Mouse (Mus musculus): Measurements from ENCODE around the gene Gm13272. TPM values are rescaled to one million over a fixed set of nuclear protein-coding genes. Genes with fewer than 3 reads are reported as not detected.
"Not testable (repeated sequence)": the region's sequence is repeated elsewhere in the genome, so short reads cannot be mapped to it uniquely, and the experiment has no call there.

Gm13272 gene
- polyA plus RNA-seq, 1 experiment = not detected

DNA sequence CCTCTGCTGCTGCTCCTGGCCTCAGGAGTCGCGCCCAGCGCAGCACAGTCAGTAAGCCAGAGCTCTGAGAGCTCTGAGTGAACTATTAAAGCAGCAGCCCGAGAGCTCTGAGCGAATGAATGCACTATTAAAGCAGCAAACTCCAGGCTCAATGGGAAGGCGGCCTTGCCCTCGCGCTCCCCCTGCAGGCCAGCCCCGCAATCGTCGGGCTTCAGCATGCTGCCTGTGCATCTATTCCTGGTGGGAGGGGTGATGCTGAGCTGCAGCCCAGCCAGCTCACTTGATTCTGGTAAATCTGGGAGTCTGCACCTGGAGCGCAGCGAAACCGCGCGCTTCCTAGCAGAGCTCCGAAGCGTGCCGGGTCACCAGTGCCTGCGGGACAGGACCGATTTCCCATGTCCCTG is 22.0 kb upstream of the Gm13272 start:
- peak; percentile 93 for DNase-seq
- WGBS = under 1% methylated on average over 21 of the region's 21 CpGs
- H3K36me3 ChIP-seq (ENCODE audit: control insufficient read depth, insufficient read depth, low read length); H3K27me3 ChIP-seq (replicated peaks; ENCODE audit: control insufficient read depth, insufficient read depth, low read length); H3K4me1 ChIP-seq (ENCODE audit: control insufficient read depth, insufficient read depth, low read length): not testable (repeated sequence)
- Histone ChIP-seq H3K4me3 (ENCODE audit: insufficient read depth, low read depth, low read length) (peak overlapping the region; percentile 97), H3K27ac (ENCODE audit: insufficient read depth, low read depth, low read length) (peak overlapping the region; percentile 96)
- peak; percentile 59 for TF ChIP-seq CTCF (conservative IDR thresholded peaks at IDR 0.05; ENCODE audit: insufficient read depth, insufficient read length, low read depth, low read length)

DNA sequence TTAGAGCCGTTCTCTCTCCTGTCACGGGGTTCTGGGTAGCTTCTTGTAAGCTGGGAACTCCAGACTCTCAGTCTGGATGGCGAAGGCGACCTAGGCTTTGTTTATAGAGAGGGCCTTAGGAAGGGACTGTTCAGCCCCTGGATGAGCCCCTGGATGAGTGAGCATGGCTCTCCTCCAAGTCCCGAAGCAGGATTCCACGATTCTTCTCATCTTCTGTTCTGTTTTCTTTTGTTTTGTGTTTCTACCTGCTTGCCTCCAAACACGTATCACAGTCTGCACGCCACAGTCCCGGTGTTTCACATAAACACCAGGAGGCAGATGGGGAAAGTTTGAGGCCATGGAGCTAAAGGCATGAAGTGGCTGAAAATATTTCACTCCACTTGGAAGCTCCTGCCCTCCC is 20.9 kb upstream of the Gm13272 start:
- not testable (repeated sequence) for H3K27ac ChIP-seq (ENCODE audit: insufficient read depth, low read depth, low read length); H3K4me1 ChIP-seq (ENCODE audit: control insufficient read depth, insufficient read depth, low read length); H3K27me3 ChIP-seq (replicated peaks; ENCODE audit: control insufficient read depth, insufficient read depth, low read length); H3K36me3 ChIP-seq (ENCODE audit: control insufficient read depth, insufficient read depth, low read length); DNase-seq; H3K4me3 ChIP-seq (ENCODE audit: insufficient read depth, low read depth, low read length)
- 92% methylated on average over 9 of the region's 9 CpGs for WGBS

DNA sequence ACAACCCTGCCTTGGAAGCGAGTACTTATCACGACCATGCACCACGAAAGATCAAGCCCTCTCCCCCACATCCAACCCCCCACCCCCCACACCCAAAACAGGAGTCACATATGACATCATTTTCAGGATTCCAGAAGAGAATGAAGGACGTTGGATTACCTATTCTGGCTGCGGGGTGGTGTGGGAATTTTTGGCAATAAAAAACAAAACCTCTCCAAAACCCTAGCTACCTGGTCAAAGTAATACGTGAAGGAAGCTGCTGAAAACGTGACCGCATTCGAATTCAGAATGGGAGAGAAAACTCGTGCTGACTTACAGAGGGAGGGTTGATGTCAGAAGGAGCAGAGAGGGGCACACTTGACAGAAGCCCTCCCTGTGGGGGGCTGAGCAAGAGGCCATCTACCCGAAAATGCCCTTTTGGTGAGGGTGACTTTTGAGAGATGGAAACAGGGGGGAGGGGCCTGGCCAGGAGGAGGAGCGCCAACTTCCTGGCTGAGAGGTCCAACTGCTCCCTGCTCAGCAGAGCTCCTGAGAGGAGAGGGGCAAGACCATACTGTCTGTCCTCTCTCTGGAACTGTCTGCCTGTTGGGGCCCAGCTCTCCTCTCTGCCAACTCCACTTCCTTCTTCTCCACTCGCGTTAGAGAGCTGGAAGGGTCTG is 19.9 kb upstream of the Gm13272 start, which contains the start of gene Gm13283:
TSS of gene Gm13283 (plus strand) at position 510 of the 659 bp plus-strand sequence.
- WGBS = 15% methylated on average over 10 of the region's 14 CpGs
- not testable (repeated sequence) for H3K36me3 ChIP-seq (ENCODE audit: control insufficient read depth, insufficient read depth, low read length); H3K4me1 ChIP-seq (ENCODE audit: control insufficient read depth, insufficient read depth, low read length); H3K27me3 ChIP-seq (replicated peaks; ENCODE audit: control insufficient read depth, insufficient read depth, low read length)
- peak within 1 kb of the TSS; percentile 81; the same call in 1 of the 2 replicates for H3K27ac ChIP-seq (ENCODE audit: insufficient read depth, low read depth, low read length)
- H3K4me3 ChIP-seq (ENCODE audit: insufficient read depth, low read depth, low read length) = peak within 1 kb of the TSS; percentile 48; the same call in 1 of the 2 replicates
- peak; percentile 49 for DNase-seq

DNA sequence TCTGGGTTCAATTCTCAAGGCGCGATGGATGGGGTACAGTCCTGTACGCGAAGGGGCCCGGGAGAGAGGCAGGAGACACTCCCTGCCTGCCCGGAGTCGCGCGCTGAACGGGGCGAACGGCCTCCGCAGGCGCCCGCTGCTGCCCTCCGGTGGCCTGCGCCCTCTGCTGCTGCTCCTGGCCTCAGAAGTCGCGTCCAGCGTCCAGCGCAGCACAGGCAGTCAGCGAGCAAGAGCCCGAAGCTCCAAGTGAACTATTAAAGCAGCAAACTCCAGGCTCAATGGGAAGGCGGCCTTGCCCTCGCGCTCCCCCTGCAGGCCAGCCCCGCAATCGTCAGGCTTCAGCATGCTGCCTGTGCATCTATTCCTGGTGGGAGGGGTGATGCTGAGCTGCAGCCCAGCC is 19.2 kb upstream of the Gm13272 start:
- peak overlapping the region; percentile 81; the same call in 1 of the 2 replicates for H3K27ac ChIP-seq (ENCODE audit: insufficient read depth, low read depth, low read length)
- not testable (repeated sequence) for H3K4me1 ChIP-seq (ENCODE audit: control insufficient read depth, insufficient read depth, low read length); H3K36me3 ChIP-seq (ENCODE audit: control insufficient read depth, insufficient read depth, low read length); H3K27me3 ChIP-seq (replicated peaks; ENCODE audit: control insufficient read depth, insufficient read depth, low read length)
- TF ChIP-seq POLR2A (IDR thresholded peaks at IDR 0.05; ENCODE audit: low read depth, low read length) (peak; percentile 52), CTCF (conservative IDR thresholded peaks at IDR 0.05; ENCODE audit: insufficient read depth, insufficient read length, low read depth, low read length) (peak; percentile 38; the same call in 1 of the 2 replicates)
- H3K4me3 ChIP-seq (ENCODE audit: insufficient read depth, low read depth, low read length) = peak overlapping the region; percentile 48; the same call in 1 of the 2 replicates
- DNase-seq = peak; percentile 90
- WGBS = under 1% methylated on average over 24 of the region's 28 CpGs

DNA sequence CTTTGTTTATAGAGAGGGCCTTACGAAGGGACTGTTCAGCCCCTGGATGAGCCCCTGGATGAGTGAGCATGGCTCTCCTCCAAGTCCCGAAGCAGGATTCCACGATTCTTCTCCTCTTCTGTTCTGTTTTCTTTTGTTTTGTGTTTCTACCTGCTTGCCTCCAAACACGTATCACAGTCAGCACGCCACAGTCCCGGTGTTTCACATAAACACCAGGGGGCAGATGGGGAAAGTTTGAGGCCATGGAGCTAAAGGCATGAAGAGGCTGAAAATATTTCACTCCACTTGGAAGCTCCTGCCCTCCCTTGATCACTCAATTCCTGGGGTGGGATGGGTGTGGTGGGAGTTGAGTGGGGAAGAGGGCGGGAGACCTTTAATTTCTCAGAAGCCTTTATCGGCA is 17.9 kb upstream of the Gm13272 start:
- not testable (repeated sequence) for H3K4me1 ChIP-seq (ENCODE audit: control insufficient read depth, insufficient read depth, low read length); H3K36me3 ChIP-seq (ENCODE audit: control insufficient read depth, insufficient read depth, low read length); H3K27me3 ChIP-seq (replicated peaks; ENCODE audit: control insufficient read depth, insufficient read depth, low read length); H3K27ac ChIP-seq (ENCODE audit: insufficient read depth, low read depth, low read length); H3K4me3 ChIP-seq (ENCODE audit: insufficient read depth, low read depth, low read length)
- peak; percentile 60 for DNase-seq
- 62% methylated on average over 6 of the region's 8 CpGs for WGBS

DNA sequence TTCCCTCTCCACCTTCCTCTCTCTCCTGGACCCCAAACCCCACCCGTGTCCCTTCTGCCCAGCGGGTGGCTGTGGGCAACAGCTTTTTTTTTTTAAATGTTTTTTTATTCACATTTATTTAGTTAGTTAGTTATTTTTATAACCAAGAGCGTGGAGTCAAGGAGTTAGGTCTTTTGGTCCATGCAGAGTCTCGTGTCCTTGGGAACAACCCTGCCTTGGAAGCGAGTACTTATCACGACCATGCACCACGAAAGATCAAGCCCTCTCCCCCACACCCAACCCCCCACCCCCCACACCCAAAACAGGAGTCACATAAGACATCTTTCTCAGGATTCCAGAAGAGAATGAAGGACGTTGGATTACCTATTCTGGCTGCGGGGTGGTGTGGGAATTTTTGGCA is 17.3 kb upstream of the Gm13272 start:
- not testable (repeated sequence) for H3K4me1 ChIP-seq (ENCODE audit: control insufficient read depth, insufficient read depth, low read length); H3K36me3 ChIP-seq (ENCODE audit: control insufficient read depth, insufficient read depth, low read length); H3K27ac ChIP-seq (ENCODE audit: insufficient read depth, low read depth, low read length); H3K4me3 ChIP-seq (ENCODE audit: insufficient read depth, low read depth, low read length); H3K27me3 ChIP-seq (replicated peaks; ENCODE audit: control insufficient read depth, insufficient read depth, low read length)
- peak; percentile 19 for DNase-seq
- 52% methylated on average over 9 of the region's 9 CpGs for WGBS

DNA sequence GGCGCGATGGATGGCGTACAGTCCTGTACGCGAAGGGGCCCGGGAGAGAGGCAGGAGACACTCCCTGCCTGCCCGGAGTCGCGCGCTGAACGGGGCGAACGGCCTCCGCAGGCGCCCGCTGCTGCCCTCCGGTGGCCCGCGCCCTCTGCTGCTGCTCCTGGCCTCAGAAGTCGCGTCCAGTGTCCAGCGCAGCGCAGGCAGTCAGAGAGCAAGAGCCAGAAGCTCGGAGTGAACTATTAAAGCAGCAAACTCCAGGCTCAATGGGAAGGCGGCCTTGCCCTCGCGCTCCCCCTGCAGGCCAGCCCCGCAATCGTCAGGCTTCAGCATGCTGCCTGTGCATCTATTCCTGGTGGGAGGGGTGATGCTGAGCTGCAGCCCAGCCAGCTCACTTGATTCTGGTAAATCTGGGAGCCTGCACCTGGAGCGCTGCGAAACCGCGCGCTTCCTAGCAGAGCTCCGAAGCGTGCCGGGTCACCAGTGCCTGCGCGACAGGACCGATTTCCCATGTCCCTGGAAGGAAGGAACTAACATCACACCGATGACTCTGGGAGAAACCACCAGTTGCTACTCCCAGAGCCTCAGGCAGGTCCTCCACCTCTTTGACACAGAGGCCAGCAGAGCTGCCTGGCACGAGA is 16.1 kb upstream of the Gm13272 start:
- H3K4me1 ChIP-seq (ENCODE audit: control insufficient read depth, insufficient read depth, low read length); H3K27me3 ChIP-seq (replicated peaks; ENCODE audit: control insufficient read depth, insufficient read depth, low read length); H3K27ac ChIP-seq (ENCODE audit: insufficient read depth, low read depth, low read length); H3K36me3 ChIP-seq (ENCODE audit: control insufficient read depth, insufficient read depth, low read length): not testable (repeated sequence)
- peak; percentile 88 for DNase-seq
- 0 out of 2 replicates have a peak, but pooled peaks have one; percentile 38 for TF ChIP-seq CTCF (conservative IDR thresholded peaks at IDR 0.05; ENCODE audit: insufficient read depth, insufficient read length, low read depth, low read length)
- 2% methylated on average over 42 of the region's 42 CpGs for WGBS
- peak overlapping the region; percentile 28; the same call in 1 of the 2 replicates for H3K4me3 ChIP-seq (ENCODE audit: insufficient read depth, low read depth, low read length)

DNA sequence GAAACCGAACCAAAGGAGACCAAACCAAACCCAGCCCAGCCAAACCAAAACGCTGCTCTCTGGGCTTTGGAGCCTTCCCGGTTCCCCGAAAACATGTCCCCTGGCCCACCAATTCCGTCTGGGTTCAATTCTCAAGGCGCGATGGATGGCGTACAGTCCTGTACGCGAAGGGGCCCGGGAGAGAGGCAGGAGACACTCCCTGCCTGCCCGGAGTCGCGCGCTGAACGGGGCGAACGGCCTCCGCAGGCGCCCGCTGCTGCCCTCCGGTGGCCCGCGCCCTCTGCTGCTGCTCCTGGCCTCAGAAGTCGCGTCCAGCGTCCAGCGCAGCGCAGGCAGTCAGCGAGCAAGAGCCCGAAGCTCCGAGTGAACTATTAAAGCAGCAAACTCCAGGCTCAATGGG is 6.1 kb upstream of the Gm13272 start, which contains the start of gene Gm13290:
TSS of gene Gm13290 (plus strand) at position 301 of the 400 bp plus-strand sequence.
- not testable (repeated sequence) for H3K36me3 ChIP-seq (ENCODE audit: control insufficient read depth, insufficient read depth, low read length); H3K4me1 ChIP-seq (ENCODE audit: control insufficient read depth, insufficient read depth, low read length); H3K4me3 ChIP-seq (ENCODE audit: insufficient read depth, low read depth, low read length); DNase-seq; H3K27ac ChIP-seq (ENCODE audit: insufficient read depth, low read depth, low read length); H3K27me3 ChIP-seq (replicated peaks; ENCODE audit: control insufficient read depth, insufficient read depth, low read length)
- no CpG with 5 or more reads among the region's 32 CpGs for WGBS

DNA sequence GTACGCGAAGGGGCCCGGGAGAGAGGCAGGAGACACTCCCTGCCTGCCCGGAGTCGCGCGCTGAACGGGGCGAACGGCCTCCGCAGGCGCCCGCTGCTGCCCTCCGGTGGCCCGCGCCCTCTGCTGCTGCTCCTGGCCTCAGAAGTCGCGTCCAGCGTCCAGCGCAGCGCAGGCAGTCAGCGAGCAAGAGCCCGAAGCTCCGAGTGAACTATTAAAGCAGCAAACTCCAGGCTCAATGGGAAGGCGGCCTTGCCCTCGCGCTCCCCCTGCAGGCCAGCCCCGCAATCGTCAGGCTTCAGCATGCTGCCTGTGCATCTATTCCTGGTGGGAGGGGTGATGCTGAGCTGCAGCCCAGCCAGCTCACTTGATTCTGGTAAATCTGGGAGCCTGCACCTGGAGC is 3.0 kb upstream of the Gm13272 start, which contains the start of gene Gm13289:
TSS of gene Gm13289 (plus strand) at position 301 of the 400 bp plus-strand sequence.
- H3K4me1 ChIP-seq (ENCODE audit: control insufficient read depth, insufficient read depth, low read length); H3K27ac ChIP-seq (ENCODE audit: insufficient read depth, low read depth, low read length); DNase-seq; H3K36me3 ChIP-seq (ENCODE audit: control insufficient read depth, insufficient read depth, low read length); H3K4me3 ChIP-seq (ENCODE audit: insufficient read depth, low read depth, low read length); H3K27me3 ChIP-seq (replicated peaks; ENCODE audit: control insufficient read depth, insufficient read depth, low read length): not testable (repeated sequence)
- no CpG with 5 or more reads among the region's 29 CpGs for WGBS

DNA sequence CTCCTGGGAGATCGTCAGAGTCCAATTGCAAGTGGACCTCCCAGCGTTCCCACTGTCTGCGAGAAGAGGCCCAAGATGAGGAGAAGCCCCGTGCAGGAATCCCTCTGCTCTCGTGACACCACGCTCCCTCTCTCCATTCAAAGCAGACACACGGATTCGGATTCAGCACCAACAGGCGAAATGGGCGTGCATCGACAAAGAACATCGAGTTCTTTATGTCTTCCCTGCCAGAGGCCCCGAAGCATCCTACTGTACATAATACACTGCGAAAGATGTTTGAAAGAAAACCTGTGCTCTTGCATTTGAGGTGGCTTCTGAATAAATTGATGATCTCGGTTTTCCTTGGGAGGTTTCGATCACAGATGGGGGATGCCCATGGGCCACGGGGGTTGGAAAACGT is 670 bp downstream of the Gm13272 start:
- H3K27ac ChIP-seq (ENCODE audit: insufficient read depth, low read depth, low read length); H3K4me1 ChIP-seq (ENCODE audit: control insufficient read depth, insufficient read depth, low read length); DNase-seq; H3K27me3 ChIP-seq (replicated peaks; ENCODE audit: control insufficient read depth, insufficient read depth, low read length); H3K36me3 ChIP-seq (ENCODE audit: control insufficient read depth, insufficient read depth, low read length); H3K4me3 ChIP-seq (ENCODE audit: insufficient read depth, low read depth, low read length): not testable (repeated sequence)
- WGBS = 50% methylated on average over 17 of the region's 18 CpGs

DNA sequence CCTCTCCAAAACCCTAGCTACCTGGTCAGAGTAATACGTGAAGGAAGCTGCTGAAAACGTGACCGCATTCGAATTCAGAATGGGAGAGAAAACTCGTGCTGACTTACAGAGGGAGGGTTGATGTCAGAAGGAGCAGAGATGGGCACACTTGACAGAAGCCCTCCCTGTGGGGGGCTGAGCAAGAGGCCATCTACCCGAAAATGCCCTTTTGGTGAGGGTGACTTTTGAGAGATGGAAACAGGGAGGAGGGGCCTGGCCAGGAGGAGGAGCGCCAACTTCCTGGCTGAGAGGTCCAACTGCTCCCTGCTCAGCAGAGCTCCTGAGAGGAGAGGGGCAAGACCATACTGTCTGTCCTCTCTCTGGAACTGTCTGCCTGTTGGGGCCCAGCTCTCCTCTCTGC is 2.2 kb downstream of the Gm13272 start, which contains the start of gene Ifnz:
TSS of gene Ifnz (plus strand) at position 301 of the 400 bp plus-strand sequence.
- H3K4me1 ChIP-seq (ENCODE audit: control insufficient read depth, insufficient read depth, low read length); H3K27me3 ChIP-seq (replicated peaks; ENCODE audit: control insufficient read depth, insufficient read depth, low read length); H3K36me3 ChIP-seq (ENCODE audit: control insufficient read depth, insufficient read depth, low read length); DNase-seq: not testable (repeated sequence)
- 16% methylated on average over 5 of the region's 7 CpGs for WGBS
- Histone ChIP-seq H3K4me3 (ENCODE audit: insufficient read depth, low read depth, low read length) (0 out of 2 replicates have a peak within 1 kb of the TSS, but pooled peaks have one; percentile 15), H3K27ac (ENCODE audit: insufficient read depth, low read depth, low read length) (0 out of 2 replicates have a peak within 1 kb of the TSS, but pooled peaks have one; percentile 20)

Data from kidney, adult 2 months (tissue).